Mouse (Mus musculus) G1E (cell line): ENCODE data around the gene Simc1. TPM values are rescaled to one million over a fixed set of nuclear protein-coding genes. Genes with fewer than 3 reads are reported as not detected.

Experiments
- ATAC-seq: 2 replicates; pipeline ENCODE4 v1.8.0; 2016; ENCODE audit warnings: mild to moderate bottlenecking; ENCODE audit not compliant: insufficient number of reproducible peaks, poor library complexity, low FRiP score, severe bottlenecking; ENCODE audit errors: extremely low read depth
- DNase-seq: peaks from one replicate; pipeline ENCODE4 v3.0.0; 2012; ENCODE audit warnings: low spot score
- H3K27me3 ChIP-seq: 2 replicates; pipeline ENCODE4 v1.6.1; 2012; ENCODE audit warnings: mild to moderate bottlenecking, low read length, inconsistent platforms; ENCODE audit not compliant: insufficient read depth
- H3K36me3 ChIP-seq: replicated peaks from 2 replicates; pipeline ENCODE3; 2012; ENCODE audit warnings: mild to moderate bottlenecking, inconsistent platforms
- H3K4me1 ChIP-seq: 2 replicates; pipeline ENCODE4 v1.6.1; 2012; ENCODE audit warnings: low read depth, low read length, inconsistent platforms, mixed read lengths; ENCODE audit not compliant: insufficient read depth
- H3K4me3 ChIP-seq: 2 replicates; pipeline ENCODE4 v1.5.1; 2012; ENCODE audit warnings: low read depth, mild to moderate bottlenecking, inconsistent platforms, low read length, moderate library complexity, mixed read lengths
- H3K9me3 ChIP-seq: replicated peaks from 2 replicates; pipeline ENCODE4 v1.6.1; 2012; ENCODE audit warnings: inconsistent platforms
- CTCF ChIP-seq: IDR thresholded peaks from 2 replicates; pipeline ENCODE4 v1.5.1; 2012; ENCODE audit warnings: low read depth, low read length, inconsistent platforms, mixed read lengths
- GATA1 ChIP-seq: IDR thresholded peaks from 2 replicates; pipeline ENCODE4 v1.6.1; 2012; ENCODE audit warnings: borderline replicate concordance, low read length, inconsistent platforms, mixed read lengths
- GATA2 ChIP-seq: IDR thresholded peaks from 2 replicates; pipeline ENCODE4 v1.6.1; 2012; ENCODE audit warnings: low read depth, low read length, inconsistent platforms, borderline replicate concordance
- POLR2AphosphoS5 ChIP-seq: IDR thresholded peaks from 2 replicates; pipeline ENCODE4 v1.6.1; 2012; ENCODE audit warnings: low read depth, low read length, inconsistent platforms; ENCODE audit not compliant: insufficient replicate concordance
- TAL1 ChIP-seq: conservative IDR thresholded peaks from 2 replicates; pipeline ENCODE4 v1.6.1; 2012; ENCODE audit warnings: low read depth, low read length, inconsistent platforms, mixed read lengths
- polyA plus RNA-seq: library from polyadenylated mRNA; stranded (reverse); fragments of >175 nt; gene quantifications from 2 replicates; pipeline ENCODE4 v1.2.3, GENCODE M21; 2012
- total RNA-seq, 2 experiments: library from RNA; stranded (forward) in 1 of 2; stranded (reverse) in 1 of 2; fragments of 200-1000 nt in 1 of 2; fragments of >200 nt in 1 of 2; fragmentation: Nextera tagmentation in 1 of 2; gene quantifications; 2 replicates each; pipeline ENCODE4 v1.2.3; 2014 to 2017

The Simc1 gene
- total RNA-seq (2014; fragmentation: Nextera tagmentation) (27.1 and 34.7 TPM in 2 replicates), total RNA-seq (2017) (5.8 and 6.0 TPM in 2 replicates), polyA plus RNA-seq (1.1 and 1.4 TPM in 2 replicates)

GRCm38 (mm10) chr13:54503604-54504521 lies at the start of gene Simc1:
TSS of gene Simc1 (plus strand) at chr13:54503779.
- TF ChIP-seq TAL1: no peak
- no peak for TF ChIP-seq GATA2
- TF ChIP-seq CTCF: no peak
- no peak for TF ChIP-seq POLR2AphosphoS5
- no peak for TF ChIP-seq GATA1
- DNase-seq (peak; percentile 84), ATAC-seq (peak; percentile 69)
- Histone ChIP-seq H3K27me3 (peaks cover 8% of the 10 kb centered on the region; the same call in 1 of the 2 replicates), H3K36me3 (peaks cover 3% of the 10 kb centered on the region), H3K9me3 (no peaks in the 10 kb centered on the region), H3K4me1 (peaks cover 43% of the 10 kb centered on the region), H3K4me3 (peak within 1 kb of the TSS; percentile 80)

DNA sequence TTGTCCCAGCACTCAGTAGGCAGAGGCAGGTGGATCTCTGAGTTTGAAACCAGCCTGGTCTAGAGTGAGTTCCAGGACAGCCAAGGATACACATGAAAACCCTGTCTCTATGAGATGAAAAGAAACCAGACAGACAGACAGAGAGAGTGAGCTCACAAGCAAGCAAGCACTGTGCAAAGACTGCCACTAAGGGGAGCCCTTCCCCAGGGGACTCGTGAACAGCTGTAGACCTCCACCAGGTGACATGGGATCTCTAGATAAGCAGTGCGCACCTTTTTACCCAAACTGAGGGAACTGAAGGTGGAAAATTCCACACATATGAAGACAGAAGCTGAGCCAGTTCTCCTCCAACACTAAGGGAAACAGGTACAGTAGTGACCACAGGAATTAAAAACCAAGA lies 46.5 kb upstream of the Simc1 start:
- no peak for TF ChIP-seq TAL1
- no peak for TF ChIP-seq GATA2
- TF ChIP-seq POLR2AphosphoS5: no peak
- no peak for TF ChIP-seq GATA1
- TF ChIP-seq CTCF: peak; percentile 23; the same call in 1 of the 2 replicates
- H3K36me3 ChIP-seq: peaks cover 92% of the 10 kb centered on the region

DNA sequence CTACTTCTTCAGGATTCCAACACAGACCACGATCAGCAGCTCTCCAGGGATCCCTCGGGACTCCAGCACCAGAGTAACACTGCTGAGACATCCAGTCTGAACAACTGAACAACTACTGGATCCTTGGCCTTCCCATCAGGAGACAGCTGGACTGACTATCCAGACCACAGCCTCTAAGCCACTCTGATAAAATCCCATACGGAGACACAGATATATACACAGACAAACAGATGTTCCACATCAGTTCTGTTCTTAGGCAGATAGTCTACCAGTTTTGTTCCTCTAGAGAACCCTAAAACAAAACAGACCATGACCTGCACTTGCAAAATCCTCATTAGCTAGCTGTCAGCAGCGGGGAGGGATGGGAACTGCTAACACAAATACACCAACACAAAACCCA lies 44.3 kb upstream of the Simc1 start:
- no peaks in the 10 kb centered on the region for H3K27me3 ChIP-seq
- peaks cover 6% of the 10 kb centered on the region for H3K4me1 ChIP-seq
- H3K4me3 ChIP-seq: no peak overlapping the region
- ATAC-seq: no peak
- H3K36me3 ChIP-seq: peaks cover 100% of the 10 kb centered on the region
- TF ChIP-seq POLR2AphosphoS5 (no peak), TAL1 (no peak), GATA1 (no peak), CTCF (no peak), GATA2 (no peak)
- DNase-seq: no peak
- peaks cover 6% of the 10 kb centered on the region for H3K9me3 ChIP-seq

More for the DNA sequence above, 46.5 kb upstream of the Simc1 start:
- no peaks in the 10 kb centered on the region for H3K27me3 ChIP-seq
- ATAC-seq (no peak), DNase-seq (no peak)
- H3K4me1 ChIP-seq: peaks cover 6% of the 10 kb centered on the region
- no peaks in the 10 kb centered on the region for H3K9me3 ChIP-seq
- no peak overlapping the region for H3K4me3 ChIP-seq

DNA sequence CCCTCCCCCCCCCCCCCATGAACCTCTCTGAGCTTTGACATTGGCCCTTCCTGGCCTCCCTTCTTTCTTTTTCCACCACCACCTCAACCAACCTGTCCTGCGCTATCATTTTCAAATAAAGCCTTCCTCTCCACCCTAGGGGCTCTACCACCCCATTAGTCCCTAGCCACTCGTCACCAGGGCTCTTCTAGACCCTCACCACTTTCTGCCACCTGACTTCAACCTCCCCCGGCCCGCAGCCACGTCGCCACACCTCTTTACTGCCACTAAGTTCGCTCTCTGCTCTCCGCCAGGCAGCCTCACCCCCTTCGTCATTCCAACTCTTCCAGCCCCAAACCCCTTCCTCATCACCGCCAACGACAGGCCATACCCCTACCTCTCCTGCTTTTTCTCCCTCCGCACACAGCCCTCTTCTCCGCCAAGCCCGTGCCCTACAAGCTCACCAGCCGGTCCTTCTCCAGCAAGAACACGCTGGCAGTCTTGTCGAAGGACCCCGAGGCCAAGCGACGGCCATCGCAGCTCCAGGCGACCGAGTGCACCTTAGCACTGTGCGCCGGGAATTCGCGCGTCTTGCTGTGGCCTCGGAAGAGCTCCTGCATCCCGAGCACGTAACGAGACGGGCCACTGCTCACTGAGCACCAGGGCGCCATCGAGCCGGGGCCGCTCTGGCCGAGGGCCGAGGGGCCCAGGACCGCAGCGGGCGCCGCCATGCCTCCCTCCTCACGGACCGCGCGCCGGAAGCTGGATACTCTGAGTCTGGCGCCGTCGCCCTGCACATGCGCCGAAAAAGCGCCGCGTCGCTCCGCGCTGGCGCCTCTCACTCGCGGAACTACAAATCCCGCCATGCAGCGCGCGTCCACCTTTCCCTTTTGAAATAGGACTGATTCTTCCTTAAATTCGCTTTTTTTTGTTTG lies 35.2 kb upstream of the Simc1 start, which contains the start of gene Thoc3:
Gene Thoc3 (minus strand): TSS at position 752 of the 914 bp plus-strand sequence.
- Histone ChIP-seq H3K27me3 (0 out of 2 replicates have a peak, but pooled peaks cover under 1% of the 10 kb centered on the region), H3K36me3 (peaks cover 44% of the 10 kb centered on the region), H3K4me1 (peaks cover 16% of the 10 kb centered on the region), H3K9me3 (peaks cover 17% of the 10 kb centered on the region), H3K4me3 (peak within 1 kb of the TSS; percentile 100)
- peak; percentile 87 for ATAC-seq
- no peak for TF ChIP-seq CTCF
- no peak for TF ChIP-seq GATA1
- no peak for TF ChIP-seq GATA2
- TF ChIP-seq POLR2AphosphoS5: no peak
- no peak for TF ChIP-seq TAL1
- DNase-seq: peak; percentile 90

DNA sequence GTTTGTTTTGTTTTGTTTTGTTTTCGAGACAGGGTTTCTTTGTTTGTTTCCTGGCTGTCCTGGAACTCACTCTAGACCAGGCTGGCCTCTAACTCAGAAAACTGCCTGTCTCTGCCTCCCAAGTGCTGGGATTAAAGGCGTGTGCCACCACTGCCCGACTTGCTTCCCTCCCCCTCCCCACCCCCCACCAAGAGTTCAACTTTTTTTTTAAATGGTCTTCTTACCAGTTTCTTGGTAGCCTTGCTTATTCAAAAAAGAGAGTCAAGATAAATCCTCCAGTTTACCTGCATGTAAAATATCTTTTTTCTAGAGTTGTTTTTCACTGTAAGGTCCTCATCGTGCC lies 34.6 kb upstream of the Simc1 start:
- DNase-seq (no peak), ATAC-seq (no peak)
- Histone ChIP-seq H3K4me1 (peaks cover 16% of the 10 kb centered on the region), H3K36me3 (peaks cover 38% of the 10 kb centered on the region), H3K9me3 (peaks cover 12% of the 10 kb centered on the region), H3K4me3 (peak overlapping the region; percentile 100), H3K27me3 (peaks cover 5% of the 10 kb centered on the region)
- TF ChIP-seq GATA2: no peak
- no peak for TF ChIP-seq POLR2AphosphoS5
- no peak for TF ChIP-seq CTCF
- TF ChIP-seq TAL1: no peak
- TF ChIP-seq GATA1: no peak

DNA sequence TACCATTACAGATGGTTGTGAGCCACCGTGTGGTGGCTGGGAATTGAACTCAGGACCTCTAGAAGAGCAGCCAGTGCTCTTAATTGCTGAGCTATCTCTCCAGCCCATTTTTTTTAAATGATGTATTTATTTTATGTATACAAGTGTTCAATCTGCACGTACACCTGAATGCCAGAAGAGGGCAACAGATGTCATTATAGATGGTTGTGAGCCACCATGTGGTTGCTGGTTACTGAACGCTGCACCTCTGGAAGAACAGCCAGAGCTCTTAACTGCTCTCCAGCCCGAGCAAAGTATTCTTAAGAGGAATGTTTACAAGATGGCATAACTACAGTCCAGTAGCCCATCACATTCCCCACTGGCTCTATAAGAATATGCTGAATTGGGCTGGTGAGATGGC lies 31.6 kb upstream of the Simc1 start:
- no peak for ATAC-seq
- no peak for TF ChIP-seq POLR2AphosphoS5
- Histone ChIP-seq H3K9me3 (no peaks in the 10 kb centered on the region), H3K36me3 (peaks cover 8% of the 10 kb centered on the region), H3K4me1 (peaks cover 17% of the 10 kb centered on the region), H3K27me3 (peaks cover 15% of the 10 kb centered on the region), H3K4me3 (no peak overlapping the region)
- DNase-seq: no peak
